Mouse (Mus musculus): Measurements from ENCODE around the gene Fxr2. TPM values are rescaled to one million over a fixed set of nuclear protein-coding genes. Genes with fewer than 3 reads are reported as not detected.
A peak's percentile ranks its signal among the peaks of the same experiment; 100 is the strongest.
"Not testable (repeated sequence)": the region's sequence is repeated elsewhere in the genome, so short reads cannot be mapped to it uniquely, and the experiment has no call there.

The Fxr2 gene
- total RNA-seq, 2 experiments from 2014 or later, result 36.4 to 83.1 TPM

DNA sequence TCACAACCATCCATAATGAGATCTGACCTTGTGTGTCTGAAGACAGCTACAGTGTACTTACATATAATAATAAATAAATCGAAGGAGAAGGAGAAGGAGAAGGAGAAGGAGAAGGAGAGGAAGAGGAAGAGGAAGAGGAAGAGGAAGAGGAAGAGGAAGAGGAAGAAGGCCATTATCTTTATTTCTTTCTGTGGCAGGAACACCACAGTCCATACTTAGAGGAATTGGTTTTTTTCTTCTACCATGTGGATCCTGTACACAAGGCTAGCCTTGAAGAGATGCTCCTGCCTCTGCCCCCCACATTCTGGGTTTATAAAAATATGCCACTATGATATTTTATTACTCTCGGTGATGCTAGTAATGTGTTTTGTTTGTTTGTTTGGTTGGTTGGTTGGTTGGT, 26.0 kb upstream of the Fxr2 start:
- no peak for ATAC-seq (replicated peaks; ENCODE audit: low FRiP score, low TSS enrichment, poor library complexity, severe bottlenecking)

GRCm38 (mm10) chr11:69608525-69608924, 24.3 kb upstream of the Fxr2 start:
- no peak for ATAC-seq (replicated peaks; ENCODE audit: low FRiP score, low TSS enrichment, poor library complexity, severe bottlenecking)

- peak; percentile 45 for ATAC-seq (replicated peaks; ENCODE audit: low FRiP score, low TSS enrichment, poor library complexity, severe bottlenecking)
Observed at GRCm38 (mm10) chr11:69609416-69609815, 23.4 kb upstream of the Fxr2 start.

GRCm38 (mm10) chr11:69610899-69611298, 21.9 kb upstream of the Fxr2 start:
- no peak for ATAC-seq (replicated peaks; ENCODE audit: low FRiP score, low TSS enrichment, poor library complexity, severe bottlenecking)

GRCm38 (mm10) chr11:69613553-69614256, 19.1 kb upstream of the Fxr2 start:
- ATAC-seq (replicated peaks; ENCODE audit: low FRiP score, low TSS enrichment, poor library complexity, severe bottlenecking), result no peak

GRCm38 (mm10) chr11:69614257-69614588, 18.6 kb upstream of the Fxr2 start:
- not testable (repeated sequence) for ATAC-seq (replicated peaks; ENCODE audit: low FRiP score, low TSS enrichment, poor library complexity, severe bottlenecking)

GRCm38 (mm10) chr11:69616781-69617180, 16.0 kb upstream of the Fxr2 start:
- ATAC-seq (replicated peaks; ENCODE audit: low FRiP score, low TSS enrichment, poor library complexity, severe bottlenecking), result no peak

GRCm38 (mm10) chr11:69617805-69618204, 15.0 kb upstream of the Fxr2 start, which contains the start of gene Shbg:
Gene Shbg, minus strand, starts transcription at chr11:69617905.
- ATAC-seq (replicated peaks; ENCODE audit: low FRiP score, low TSS enrichment, poor library complexity, severe bottlenecking), result no peak

- ATAC-seq (replicated peaks; ENCODE audit: low FRiP score, low TSS enrichment, poor library complexity, severe bottlenecking), result peak; percentile 76
Observed at GRCm38 (mm10) chr11:69620394-69621081, 12.3 kb upstream of the Fxr2 start.

- no peak for ATAC-seq (replicated peaks; ENCODE audit: low FRiP score, low TSS enrichment, poor library complexity, severe bottlenecking)
Observed at GRCm38 (mm10) chr11:69621571-69622268, 11.1 kb upstream of the Fxr2 start, which contains the start of gene Sat2. Gene Sat2, plus strand, starts transcription at chr11:69622024.

GRCm38 (mm10) chr11:69622406-69622805, 10.4 kb upstream of the Fxr2 start:
- ATAC-seq (replicated peaks; ENCODE audit: low FRiP score, low TSS enrichment, poor library complexity, severe bottlenecking), result no peak

DNA sequence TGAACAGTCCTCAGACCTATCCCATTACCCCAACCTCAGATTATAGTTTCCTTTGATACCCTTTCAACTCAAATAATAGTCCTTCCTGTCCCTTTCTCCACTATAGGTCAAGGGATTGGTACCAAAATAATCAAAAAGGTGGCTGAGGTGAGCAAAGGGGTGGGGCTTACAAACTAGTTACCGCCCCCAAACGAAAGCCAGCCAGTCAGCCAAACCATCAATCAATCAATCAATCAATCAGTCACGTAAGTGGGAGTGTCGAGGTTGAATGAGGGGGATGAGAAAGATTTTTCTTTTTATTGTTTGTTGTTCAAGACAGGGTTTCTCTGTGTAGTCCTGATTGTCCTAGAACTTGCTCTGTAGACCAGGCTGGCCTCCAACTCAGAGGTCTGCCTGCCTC, 9.8 kb upstream of the Fxr2 start:
- ATAC-seq (replicated peaks; ENCODE audit: low FRiP score, low TSS enrichment, poor library complexity, severe bottlenecking), result no peak

DNA sequence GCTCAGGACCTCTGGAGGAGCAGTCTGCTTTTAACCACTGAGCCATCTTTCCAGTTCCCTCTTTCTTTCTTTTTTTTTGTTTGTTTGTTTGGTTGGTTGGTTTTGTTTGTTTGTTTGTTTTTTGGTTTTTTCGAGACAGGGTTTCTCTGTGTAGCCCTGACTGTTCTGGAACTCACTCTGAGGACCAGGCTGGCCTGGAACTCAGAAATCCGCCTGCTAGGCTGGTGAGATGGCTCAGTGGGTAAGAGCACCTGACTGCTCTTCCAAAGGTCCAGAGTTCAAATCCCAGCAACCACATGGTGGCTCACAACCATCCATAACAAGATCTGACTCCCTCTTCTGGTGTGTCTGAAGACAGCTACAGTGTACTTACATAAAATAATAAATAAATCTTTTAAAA, 8.5 kb upstream of the Fxr2 start:
- not testable (repeated sequence) for ATAC-seq (replicated peaks; ENCODE audit: low FRiP score, low TSS enrichment, poor library complexity, severe bottlenecking)

DNA sequence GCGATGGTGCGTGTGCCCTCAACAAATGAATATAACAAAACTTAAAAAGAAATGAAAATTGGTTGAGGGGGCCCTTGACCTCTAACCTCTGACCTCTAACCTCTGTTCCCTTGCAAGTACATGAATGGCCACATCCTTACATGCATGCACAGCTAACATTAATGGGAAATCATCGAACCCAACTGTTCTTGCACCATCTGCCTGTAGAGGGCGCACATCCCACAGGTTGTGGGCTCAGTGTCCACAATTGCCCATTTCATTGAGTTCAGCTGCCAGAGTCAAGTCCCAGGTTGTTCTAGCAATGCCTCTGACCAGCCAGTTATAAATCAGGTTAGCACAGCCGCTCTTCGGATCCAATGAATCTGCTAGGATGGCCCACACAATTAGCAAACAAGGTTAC, 4.5 kb upstream of the Fxr2 start:
- peak; percentile 51 for ATAC-seq (replicated peaks; ENCODE audit: low FRiP score, low TSS enrichment, poor library complexity, severe bottlenecking)

DNA sequence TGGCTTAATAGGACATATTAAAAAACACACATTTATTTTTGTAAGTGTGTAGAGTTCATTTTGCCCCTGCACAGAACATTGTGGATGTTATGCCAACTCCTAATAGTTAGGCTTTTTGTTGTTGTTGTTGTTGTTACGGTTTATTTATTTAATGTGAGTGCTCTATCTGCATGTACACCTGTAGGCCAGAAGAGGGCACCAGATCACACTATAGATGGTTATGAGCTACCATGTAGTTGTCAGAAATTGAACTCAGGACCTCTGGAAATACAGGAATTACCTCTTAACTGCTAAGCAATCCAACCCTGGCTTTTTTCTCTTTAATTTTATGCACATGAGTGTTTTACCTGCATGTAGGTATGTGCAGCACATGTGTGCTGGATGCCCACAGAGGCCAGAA, 3.0 kb upstream of the Fxr2 start:
- ATAC-seq (replicated peaks; ENCODE audit: low FRiP score, low TSS enrichment, poor library complexity, severe bottlenecking), result no peak

GRCm38 (mm10) chr11:69633128-69633866, 507 bp downstream of the Fxr2 start:
- peak; percentile 16; the same call in 1 of the 2 replicates for ATAC-seq (replicated peaks; ENCODE audit: low FRiP score, low TSS enrichment, poor library complexity, severe bottlenecking)

DNA sequence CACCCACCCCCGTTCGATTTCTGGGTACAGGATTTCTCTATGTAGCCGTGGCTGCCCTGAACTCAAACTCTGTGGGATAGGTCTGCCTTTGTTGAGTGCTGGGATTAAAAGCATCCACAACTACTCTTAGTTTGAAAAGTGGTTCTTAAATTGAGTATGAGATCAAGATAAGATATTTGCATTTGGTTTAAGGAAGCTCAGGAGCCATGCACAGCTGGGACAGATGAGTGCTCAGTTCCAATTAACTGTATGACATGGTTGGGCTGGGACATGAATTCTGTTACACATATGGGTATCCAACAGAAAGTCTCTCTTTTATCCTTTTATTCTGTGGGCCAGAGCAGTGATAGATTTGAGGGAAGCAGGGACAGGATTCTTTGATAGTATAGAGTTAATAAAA, 2.7 kb downstream of the Fxr2 start:
- ATAC-seq (replicated peaks; ENCODE audit: low FRiP score, low TSS enrichment, poor library complexity, severe bottlenecking), result no peak

- ATAC-seq (replicated peaks; ENCODE audit: low FRiP score, low TSS enrichment, poor library complexity, severe bottlenecking), result no peak
Observed at GRCm38 (mm10) chr11:69645860-69646259, 13.1 kb downstream of the Fxr2 start.

- no peak for ATAC-seq (replicated peaks; ENCODE audit: low FRiP score, low TSS enrichment, poor library complexity, severe bottlenecking)
Observed at GRCm38 (mm10) chr11:69653399-69653798, 20.6 kb downstream of the Fxr2 start.

DNA sequence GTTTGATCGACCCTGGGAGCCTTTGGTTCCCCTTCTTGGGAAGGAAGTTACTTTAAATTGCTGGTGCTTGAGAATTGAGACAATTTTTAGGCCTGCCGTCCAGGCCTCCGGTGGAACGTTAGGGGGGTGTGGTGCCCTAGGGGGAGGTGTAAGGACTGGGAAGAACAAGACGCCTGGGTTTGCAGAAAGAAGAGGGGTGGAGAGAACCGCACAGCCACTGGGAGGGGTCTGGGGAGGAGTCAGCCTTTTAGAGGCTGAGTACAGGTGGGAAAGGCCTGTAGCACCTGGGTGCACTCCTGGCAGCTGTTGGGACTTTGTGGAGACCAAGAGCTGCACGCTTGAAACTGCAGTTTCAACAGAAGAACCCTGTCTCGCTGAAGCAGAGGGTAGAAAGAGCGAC, 22.0 kb downstream of the Fxr2 start:
- no peak for ATAC-seq (replicated peaks; ENCODE audit: low FRiP score, low TSS enrichment, poor library complexity, severe bottlenecking)

Measured in megakaryocyte-erythroid progenitor cell, adult 5-6 weeks (primary cell).